Mouse (Mus musculus): ENCODE results near the gene Gm11634. TPM values are rescaled to one million over a fixed set of nuclear protein-coding genes. Genes with fewer than 3 reads are reported as not detected.
"Not testable (repeated sequence)": the region's sequence is repeated elsewhere in the genome, so short reads cannot be mapped to it uniquely, and the experiment has no call there.

Gene Gm11634
- polyA plus RNA-seq, 1 experiment: not detected

GRCm38 (mm10) chr11:101588868-101589267 lies 10.2 kb downstream of the Gm11634 start:
- no peaks in the 10 kb centered on the region for H3K4me1 ChIP-seq (ENCODE audit: control insufficient read depth, insufficient read depth, insufficient read length)
- no peak for TF ChIP-seq CTCF (IDR thresholded peaks at IDR 0.05; ENCODE audit: extremely low read depth, insufficient read depth, insufficient read length, insufficient replicate concordance)
- TF ChIP-seq POLR2A (IDR thresholded peaks at IDR 0.05; ENCODE audit: low read depth, low read length): no peak
- DNase-seq (ENCODE audit: low read depth in 1 of 2, low spot score in 2 of 2): no peak
- WGBS: 92% methylated on average over 7 of the region's 7 CpGs
- H3K4me3 ChIP-seq (ENCODE audit: extremely low read depth, insufficient read depth, insufficient read length): no peak overlapping the region
- peaks cover 5% of the 10 kb centered on the region; the same call in 1 of the 2 replicates for H3K36me3 ChIP-seq (ENCODE audit: control insufficient read depth, insufficient read depth, low read length)
- H3K27me3 ChIP-seq (ENCODE audit: control insufficient read depth, insufficient read depth, low read length): no peaks in the 10 kb centered on the region
- H3K27ac ChIP-seq (ENCODE audit: insufficient read depth, low read length): no peak overlapping the region

GRCm38 (mm10) chr11:101587676-101588075 lies 11.4 kb downstream of the Gm11634 start:
- no peak for DNase-seq (ENCODE audit: low read depth in 1 of 2, low spot score in 2 of 2)
- no peaks in the 10 kb centered on the region for H3K27me3 ChIP-seq (ENCODE audit: control insufficient read depth, insufficient read depth, low read length)
- WGBS: 90% methylated on average over 10 of the region's 10 CpGs
- H3K4me1 ChIP-seq (ENCODE audit: control insufficient read depth, insufficient read depth, insufficient read length): peaks cover under 1% of the 10 kb centered on the region; the same call in 1 of the 2 replicates
- no peak overlapping the region; the same call in 1 of the 2 replicates for H3K27ac ChIP-seq (ENCODE audit: insufficient read depth, low read length)
- TF ChIP-seq CTCF (IDR thresholded peaks at IDR 0.05; ENCODE audit: extremely low read depth, insufficient read depth, insufficient read length, insufficient replicate concordance) (no peak), POLR2A (IDR thresholded peaks at IDR 0.05; ENCODE audit: low read depth, low read length) (no peak)
- peaks cover 5% of the 10 kb centered on the region; the same call in 1 of the 2 replicates for H3K36me3 ChIP-seq (ENCODE audit: control insufficient read depth, insufficient read depth, low read length)
- H3K4me3 ChIP-seq (ENCODE audit: extremely low read depth, insufficient read depth, insufficient read length): no peak overlapping the region

GRCm38 (mm10) chr11:101585805-101586204 lies 13.3 kb downstream of the Gm11634 start:
- 80% methylated on average over 4 of the region's 4 CpGs for WGBS

GRCm38 (mm10) chr11:101585031-101585430 lies 14.0 kb downstream of the Gm11634 start:
- not testable (repeated sequence) for H3K27ac ChIP-seq (ENCODE audit: insufficient read depth, low read length); DNase-seq (ENCODE audit: low read depth in 1 of 2, low spot score in 2 of 2); H3K36me3 ChIP-seq (ENCODE audit: control insufficient read depth, insufficient read depth, low read length); H3K27me3 ChIP-seq (ENCODE audit: control insufficient read depth, insufficient read depth, low read length); H3K4me1 ChIP-seq (ENCODE audit: control insufficient read depth, insufficient read depth, insufficient read length); H3K4me3 ChIP-seq (ENCODE audit: extremely low read depth, insufficient read depth, insufficient read length)
- WGBS: 96% methylated on average over 1 of the region's 1 CpGs

More at GRCm38 (mm10) chr11:101585805-101586204, 13.3 kb downstream of the Gm11634 start:
- no peak for DNase-seq (ENCODE audit: low read depth in 1 of 2, low spot score in 2 of 2)
- no peak for TF ChIP-seq CTCF (IDR thresholded peaks at IDR 0.05; ENCODE audit: extremely low read depth, insufficient read depth, insufficient read length, insufficient replicate concordance)
- no peak for TF ChIP-seq POLR2A (IDR thresholded peaks at IDR 0.05; ENCODE audit: low read depth, low read length)
- Histone ChIP-seq H3K36me3 (ENCODE audit: control insufficient read depth, insufficient read depth, low read length) (peaks cover 6% of the 10 kb centered on the region; the same call in 1 of the 2 replicates), H3K4me3 (ENCODE audit: extremely low read depth, insufficient read depth, insufficient read length) (no peak overlapping the region), H3K27me3 (ENCODE audit: control insufficient read depth, insufficient read depth, low read length) (no peaks in the 10 kb centered on the region), H3K27ac (ENCODE audit: insufficient read depth, low read length) (no peak overlapping the region), H3K4me1 (ENCODE audit: control insufficient read depth, insufficient read depth, insufficient read length) (peaks cover 7% of the 10 kb centered on the region; the same call in 1 of the 2 replicates)

GRCm38 (mm10) chr11:101583205-101583604 lies 15.9 kb downstream of the Gm11634 start:
- 77% methylated on average over 2 of the region's 2 CpGs for WGBS
- no peak for DNase-seq (ENCODE audit: low read depth in 1 of 2, low spot score in 2 of 2)
- peaks cover 12% of the 10 kb centered on the region for H3K36me3 ChIP-seq (ENCODE audit: control insufficient read depth, insufficient read depth, low read length)
- H3K4me3 ChIP-seq (ENCODE audit: extremely low read depth, insufficient read depth, insufficient read length): no peak overlapping the region
- no peak overlapping the region for H3K27ac ChIP-seq (ENCODE audit: insufficient read depth, low read length)
- H3K4me1 ChIP-seq (ENCODE audit: control insufficient read depth, insufficient read depth, insufficient read length): peaks cover 7% of the 10 kb centered on the region; the same call in 1 of the 2 replicates
- no peak for TF ChIP-seq CTCF (IDR thresholded peaks at IDR 0.05; ENCODE audit: extremely low read depth, insufficient read depth, insufficient read length, insufficient replicate concordance)
- no peak for TF ChIP-seq POLR2A (IDR thresholded peaks at IDR 0.05; ENCODE audit: low read depth, low read length)
- H3K27me3 ChIP-seq (ENCODE audit: control insufficient read depth, insufficient read depth, low read length): no peaks in the 10 kb centered on the region

GRCm38 (mm10) chr11:101582054-101583035 lies 16.7 kb downstream of the Gm11634 start, which contains the start of gene Tmem106a:
Gene Tmem106a, plus strand, starts transcription at chr11:101582242.
- Histone ChIP-seq H3K27ac (ENCODE audit: insufficient read depth, low read length) (peak within 1 kb of the TSS; percentile 45; the same call in 1 of the 2 replicates), H3K27me3 (ENCODE audit: control insufficient read depth, insufficient read depth, low read length) (no peaks in the 10 kb centered on the region), H3K36me3 (ENCODE audit: control insufficient read depth, insufficient read depth, low read length) (peaks cover 19% of the 10 kb centered on the region), H3K4me3 (ENCODE audit: extremely low read depth, insufficient read depth, insufficient read length) (peak within 1 kb of the TSS; percentile 60), H3K4me1 (ENCODE audit: control insufficient read depth, insufficient read depth, insufficient read length) (peaks cover 7% of the 10 kb centered on the region; the same call in 1 of the 2 replicates)
- peak; percentile 12 to 46 for DNase-seq (ENCODE audit: low read depth in 1 of 2, low spot score in 2 of 2)
- no peak for TF ChIP-seq CTCF (IDR thresholded peaks at IDR 0.05; ENCODE audit: extremely low read depth, insufficient read depth, insufficient read length, insufficient replicate concordance)
- no peak; the same call in 1 of the 2 replicates for TF ChIP-seq POLR2A (IDR thresholded peaks at IDR 0.05; ENCODE audit: low read depth, low read length)
- WGBS: 19% methylated on average over 29 of the region's 31 CpGs

Data from spleen, adult 2 months (tissue).